Comparison of ENCODE assay signal across 8 mouse cellular contexts in the genomic region with DNA sequence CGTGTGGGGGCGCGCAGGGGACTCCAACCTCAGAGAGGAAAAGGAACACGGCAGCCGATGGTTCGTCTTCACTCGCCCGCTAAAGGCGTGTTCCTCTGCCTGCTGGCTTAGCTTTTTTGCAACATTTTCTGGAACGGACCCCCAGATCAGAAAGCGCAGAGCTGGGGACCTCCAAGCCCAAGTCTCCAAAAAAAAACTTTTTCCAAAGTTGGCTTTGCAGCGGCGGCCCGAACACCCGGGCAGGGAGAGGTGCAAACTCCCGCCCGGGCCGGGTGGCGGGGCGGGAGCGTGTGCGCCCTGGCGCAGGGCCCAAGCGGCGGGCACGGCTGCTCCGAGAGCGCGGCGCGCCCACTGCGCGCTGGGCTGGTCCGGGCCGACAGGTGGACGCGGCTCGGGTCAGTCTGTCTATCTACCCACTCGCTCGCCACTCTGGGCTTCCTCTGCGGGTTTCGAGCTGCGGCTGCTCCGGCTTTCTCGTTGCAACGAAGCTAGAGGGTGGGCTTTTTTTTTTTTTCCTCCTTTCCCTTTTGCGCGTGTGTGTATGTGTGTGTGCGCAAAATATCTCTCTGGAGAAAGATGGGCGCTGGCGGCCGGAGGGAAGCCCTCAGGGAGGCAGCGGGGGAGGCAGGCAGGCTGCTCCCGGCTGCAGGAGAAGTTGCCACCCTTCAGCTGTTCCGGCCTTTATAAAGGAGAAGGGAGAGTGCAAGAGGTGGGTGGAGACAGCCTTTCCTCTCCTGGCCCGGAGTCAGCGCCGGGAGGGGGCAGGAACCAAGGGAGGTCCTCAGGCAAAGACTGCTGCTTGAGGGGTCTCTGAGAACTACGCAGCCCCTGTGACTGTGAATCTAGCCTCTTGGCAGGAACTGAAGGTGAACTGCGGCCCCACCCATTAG. TPM values are rescaled to one million over a fixed set of nuclear protein-coding genes. Genes with fewer than 3 reads are reported as not detected.
DNase-seq lines count a peak whose midpoint lies in the region; ATAC-seq and TF ChIP-seq lines count a peak whose summit lies in the region.

Pdgfb (minus strand) TSS at position 657 of the 890 bp plus-strand sequence.

- H3K9me3 ChIP-seq in forebrain, embryonic 14.5 days (replicated peaks; ENCODE audit: control insufficient read depth, low read length): no peaks in the 10 kb centered on the region
- H3K9me3 ChIP-seq in heart, postnatal 0 days (replicated peaks; ENCODE audit: control insufficient read depth, low read length): no peaks in the 10 kb centered on the region
- no peaks in the 10 kb centered on the region for H3K9me3 ChIP-seq in liver, postnatal 0 days (ENCODE audit: low read length)
- H3K9me3 ChIP-seq in neural tube, embryonic 14.5 days (ENCODE audit: control insufficient read depth, low read length): no peaks in the 10 kb centered on the region

- TF ChIP-seq EP300 in heart, postnatal 0 days (IDR thresholded peaks at IDR 0.05; ENCODE audit: low read depth): 0 out of 2 replicates have a peak, but pooled peaks have one; percentile 16
- TF ChIP-seq EP300 in liver, postnatal 0 days (IDR thresholded peaks at IDR 0.05; ENCODE audit: low read depth): no peak

- peak within 1 kb of the TSS; percentile 51 for H3K4me3 ChIP-seq in forebrain, embryonic 14.5 days (ENCODE audit: low read depth, low read length)
- H3K4me3 ChIP-seq in heart, postnatal 0 days (ENCODE audit: low read depth, low read length): peak within 1 kb of the TSS; percentile 56
- peak within 1 kb of the TSS; percentile 50 for H3K4me3 ChIP-seq in liver, postnatal 0 days (ENCODE audit: low read depth, low read length)
- H3K4me3 ChIP-seq in neural tube, embryonic 14.5 days (ENCODE audit: low read depth, low read length): peak within 1 kb of the TSS; percentile 73

- H3K27ac ChIP-seq in forebrain, embryonic 14.5 days (ENCODE audit: low read depth, low read length): no peak within 1 kb of the TSS
- H3K27ac ChIP-seq in heart, postnatal 0 days (ENCODE audit: low read depth): peak within 1 kb of the TSS; percentile 56
- no peak within 1 kb of the TSS for H3K27ac ChIP-seq in liver, postnatal 0 days (ENCODE audit: low read depth)
- H3K27ac ChIP-seq in neural tube, embryonic 14.5 days (ENCODE audit: low read depth, low read length): no peak within 1 kb of the TSS

- WGBS in forebrain, embryonic 14.5 days: under 1% methylated on average over 60 of the region's 60 CpGs
- WGBS in heart, postnatal 0 days: 2% methylated on average over 58 of the region's 60 CpGs
- WGBS in liver, postnatal 0 days (ENCODE audit: insufficient replicate concordance): 1% methylated on average over 59 of the region's 60 CpGs
- under 1% methylated on average over 43 of the region's 60 CpGs for WGBS in neural tube, embryonic 14.5 days

- H3K9ac ChIP-seq in forebrain, embryonic 14.5 days (ENCODE audit: low read length): peak within 1 kb of the TSS; percentile 71
- peak within 1 kb of the TSS; percentile 79 for H3K9ac ChIP-seq in heart, postnatal 0 days (replicated peaks; ENCODE audit: low read depth, low read length)
- peak within 1 kb of the TSS; percentile 58 for H3K9ac ChIP-seq in liver, postnatal 0 days (replicated peaks)
- peak within 1 kb of the TSS; percentile 80 for H3K9ac ChIP-seq in neural tube, embryonic 14.5 days (replicated peaks; ENCODE audit: low read depth, low read length)

- peaks cover 14% of the 10 kb centered on the region; the same call in 1 of the 2 replicates for H3K4me1 ChIP-seq in forebrain, embryonic 14.5 days (ENCODE audit: control insufficient read depth, insufficient read depth, low read length)
- peaks cover 25% of the 10 kb centered on the region for H3K4me1 ChIP-seq in heart, postnatal 0 days (ENCODE audit: control insufficient read depth, insufficient read depth)
- peaks cover 8% of the 10 kb centered on the region for H3K4me1 ChIP-seq in liver, postnatal 0 days (ENCODE audit: insufficient read depth)
- H3K4me1 ChIP-seq in neural tube, embryonic 14.5 days (ENCODE audit: control insufficient read depth, insufficient read depth, low read length): peaks cover 20% of the 10 kb centered on the region; the same call in 1 of the 2 replicates

- H3K36me3 ChIP-seq in forebrain, embryonic 14.5 days (ENCODE audit: control insufficient read depth, insufficient read depth, low read length): no peaks in the 10 kb centered on the region
- H3K36me3 ChIP-seq in heart, postnatal 0 days (replicated peaks; ENCODE audit: control insufficient read depth, insufficient read depth, low read length): no peaks in the 10 kb centered on the region
- no peaks in the 10 kb centered on the region for H3K36me3 ChIP-seq in liver, postnatal 0 days (replicated peaks; ENCODE audit: insufficient read depth, low read length)
- no peaks in the 10 kb centered on the region for H3K36me3 ChIP-seq in neural tube, embryonic 14.5 days (ENCODE audit: control insufficient read depth, insufficient read depth, low read length)

- peak within 1 kb of the TSS; percentile 96 for H3K4me2 ChIP-seq in forebrain, embryonic 14.5 days (ENCODE audit: low read length)
- peak within 1 kb of the TSS; percentile 81 for H3K4me2 ChIP-seq in heart, postnatal 0 days (ENCODE audit: low read depth, low read length)
- H3K4me2 ChIP-seq in liver, postnatal 0 days (ENCODE audit: low read depth, low read length): peak within 1 kb of the TSS; percentile 79
- peak within 1 kb of the TSS; percentile 91 for H3K4me2 ChIP-seq in neural tube, embryonic 14.5 days (ENCODE audit: low read depth, low read length)

- no peak for ATAC-seq in forebrain, embryonic 14.5 days
- peak; percentile 50 for ATAC-seq in heart, postnatal 0 days (ENCODE audit: insufficient read depth, low read depth)
- ATAC-seq in liver, postnatal 0 days: no peak
- no peak for ATAC-seq in neural tube, embryonic 14.5 days (ENCODE audit: low read depth)

- DNase-seq in 416B (ENCODE audit: low read depth): peak; percentile 76
- no peak for DNase-seq in adrenal gland, postnatal 4 days (ENCODE audit: low spot score in 2 of 2)
- DNase-seq in forebrain, embryonic 14.5 days (ENCODE audit: low spot score): peak; percentile 19
- peak; percentile 57 for DNase-seq in heart, postnatal 0 days (ENCODE audit: low spot score)
- DNase-seq in kidney, postnatal 36 days: peak; percentile 85 to 90
- no peak for DNase-seq in liver, postnatal 0 days
- no peak for DNase-seq in B cell, adult 2 months

- TF ChIP-seq CTCF in heart, postnatal 0 days (IDR thresholded peaks at IDR 0.05; ENCODE audit: low read depth): no peak
- no peak for TF ChIP-seq CTCF in liver, postnatal 0 days (IDR thresholded peaks at IDR 0.05; ENCODE audit: low read depth)

- peaks cover 48% of the 10 kb centered on the region for H3K27me3 ChIP-seq in forebrain, embryonic 14.5 days (replicated peaks; ENCODE audit: control insufficient read depth, insufficient read depth, low read length)
- peaks cover 50% of the 10 kb centered on the region for H3K27me3 ChIP-seq in heart, postnatal 0 days (ENCODE audit: control insufficient read depth, insufficient read depth, low read length)
- H3K27me3 ChIP-seq in liver, postnatal 0 days (ENCODE audit: insufficient read depth, low read length): peaks cover 60% of the 10 kb centered on the region
- H3K27me3 ChIP-seq in neural tube, embryonic 14.5 days (ENCODE audit: control insufficient read depth, insufficient read depth, low read length): peaks cover 31% of the 10 kb centered on the region

RNA-seq across cellular contexts. Expression of gene Pdgfb, which starts in this region (rescaled TPM):
- total RNA-seq in adrenal gland, postnatal 4 days (2021): 10 to 100 TPM; 31.3 to 35.1 TPM
- polyA plus RNA-seq in forebrain, embryonic 14.5 days (2014; fragmentation: Nextera tagmentation; extraction: Ambion mirVana): 2.7 and 3.4 TPM in 2 replicates
- total RNA-seq in heart, postnatal 0 days (2014; rRNA removed; ENCODE audit: low replicate concordance): 32.2 and 33.7 TPM in 2 replicates
- 3.3 and 3.5 TPM in 2 replicates for polyA plus RNA-seq in heart, postnatal 0 days (2015; fragmentation: Nextera tagmentation; extraction: Ambion mirVana)
- 0.77 and 0.85 TPM in 2 replicates for polyA plus RNA-seq in liver, postnatal 0 days (2015; fragmentation: Nextera tagmentation; extraction: Ambion mirVana)
- polyA plus RNA-seq in neural tube, embryonic 14.5 days (2014; fragmentation: Nextera tagmentation; extraction: Ambion mirVana): 4.5 and 5.0 TPM in 2 replicates

Comparison
In these comparisons a context has a peak if more than half of its experiments do, and no peak if none do; other contexts are left out.
1. DNase-seq: peak in 416B (single experiment), forebrain, embryonic 14.5 days (single experiment), heart, postnatal 0 days (single experiment) and kidney, postnatal 36 days (2 of 2); none in adrenal gland, postnatal 4 days (0 of 2), liver, postnatal 0 days (single experiment) and B cell, adult 2 months (0 of 2).
2. Peak in every context shown above with its lines, with median percentiles within 50 percentile points of each other: H3K4me2 ChIP-seq, H3K4me3 ChIP-seq and H3K9ac ChIP-seq.